ENCODE assay signal across 9 mouse cellular contexts in genomic region chr4:141246089-141246997, GRCm38 (mm10). TPM values are rescaled to one million over a fixed set of nuclear protein-coding genes. Genes with fewer than 3 reads are reported as not detected.
DNase-seq lines count a peak whose midpoint lies in the region; ATAC-seq lines count a peak whose summit lies in the region.
"Had no signal": no experiment of that assay in that cellular context is flagged by ENCODE, and none has a peak within 500 bp of the region (broad histone marks: within the 10 kb centered on the region; RNA-seq: fewer than 3 reads in every experiment).

No protein-coding gene starts in this region.

- no peak for DNase-seq in kidney, adult 11 months
- DNase-seq in adrenal gland, postnatal 36 days = peak; percentile 60 to 76
- no peak for DNase-seq in T-cell, adult 2 months (ENCODE audit: low spot score)
- no peak for DNase-seq in right cerebral cortex, postnatal 25 days
- no peak for DNase-seq in frontal cortex, postnatal 10 days (ENCODE audit: low spot score in 2 of 2)

- no peaks in the 10 kb centered on the region for H3K9me3 ChIP-seq in kidney, embryonic 16.5 days (ENCODE audit: low read length)
- H3K9me3 ChIP-seq in heart, embryonic 15.5 days (replicated peaks) = no peaks in the 10 kb centered on the region
- no peaks in the 10 kb centered on the region for H3K9me3 ChIP-seq in midbrain, embryonic 13.5 days

- peaks cover 60% of the 10 kb centered on the region for H3K27me3 ChIP-seq in kidney, embryonic 16.5 days (ENCODE audit: insufficient read depth, low read length)
- peaks cover 86% of the 10 kb centered on the region for H3K27me3 ChIP-seq in heart, embryonic 15.5 days
- peaks cover 95% of the 10 kb centered on the region for H3K27me3 ChIP-seq in midbrain, embryonic 13.5 days

- WGBS in kidney, embryonic 16.5 days = 25% methylated on average over 24 of the region's 24 CpGs
- 23% methylated on average over 24 of the region's 24 CpGs for WGBS in heart, embryonic 15.5 days
- 23% methylated on average over 24 of the region's 24 CpGs for WGBS in midbrain, embryonic 13.5 days

- H3K9ac ChIP-seq in kidney, embryonic 16.5 days (replicated peaks; ENCODE audit: low read length) = peak overlapping the region; percentile 49; the same call in 1 of the 2 replicates
- no peak overlapping the region for H3K9ac ChIP-seq in heart, embryonic 15.5 days
- 0 out of 2 replicates have a peak overlapping the region, but pooled peaks have one; percentile 47 for H3K9ac ChIP-seq in midbrain, embryonic 13.5 days (replicated peaks)

- H3K27ac ChIP-seq in kidney, embryonic 16.5 days (ENCODE audit: low read length) = no peak overlapping the region
- 0 out of 2 replicates have a peak overlapping the region, but pooled peaks have one; percentile 13 for H3K27ac ChIP-seq in heart, embryonic 15.5 days
- H3K27ac ChIP-seq in midbrain, embryonic 13.5 days = no peak overlapping the region

- peaks cover 59% of the 10 kb centered on the region for H3K4me1 ChIP-seq in kidney, embryonic 16.5 days (ENCODE audit: insufficient read depth, low read length)
- peaks cover 60% of the 10 kb centered on the region for H3K4me1 ChIP-seq in heart, embryonic 15.5 days (replicated peaks)
- H3K4me1 ChIP-seq in midbrain, embryonic 13.5 days (replicated peaks) = peaks cover 59% of the 10 kb centered on the region

- peak overlapping the region; percentile 66 for H3K4me2 ChIP-seq in kidney, embryonic 16.5 days (replicated peaks; ENCODE audit: low read depth, low read length)
- H3K4me2 ChIP-seq in heart, embryonic 15.5 days = peak overlapping the region; percentile 89
- peak overlapping the region; percentile 57 for H3K4me2 ChIP-seq in midbrain, embryonic 13.5 days (replicated peaks)

- no peaks in the 10 kb centered on the region for H3K36me3 ChIP-seq in kidney, embryonic 16.5 days (ENCODE audit: insufficient read depth, low read length)
- H3K36me3 ChIP-seq in heart, embryonic 15.5 days = no peaks in the 10 kb centered on the region
- no peaks in the 10 kb centered on the region for H3K36me3 ChIP-seq in midbrain, embryonic 13.5 days

- ATAC-seq in kidney, embryonic 16.5 days (ENCODE audit: low FRiP score, low TSS enrichment) = no peak
- no peak for ATAC-seq in heart, embryonic 15.5 days (replicated peaks; ENCODE audit: insufficient number of reproducible peaks, insufficient read depth, low FRiP score, low read depth)
- ATAC-seq in midbrain, embryonic 13.5 days = no peak

- H3K4me3 ChIP-seq in kidney, embryonic 16.5 days (ENCODE audit: low read length) = peak overlapping the region; percentile 50
- H3K4me3 ChIP-seq in heart, embryonic 15.5 days = peak overlapping the region; percentile 55
- H3K4me3 ChIP-seq in midbrain, embryonic 13.5 days (replicated peaks) = peak overlapping the region; percentile 43; the same call in 1 of the 2 replicates

RNA-seq across cellular contexts. Expression of gene Arhgef19, which starts 7.0 kb away (rescaled TPM):
- 9.6 and 11.2 TPM in 2 replicates for polyA plus RNA-seq in kidney, embryonic 16.5 days (2015; fragmentation: Nextera tagmentation; extraction: Ambion mirVana)
- 10 to 100 TPM; 31.2 to 75.4 TPM for total RNA-seq in adrenal gland, postnatal 36 days (2021)
- 3.2 and 5.7 TPM in 2 replicates for polyA plus RNA-seq in heart, embryonic 15.5 days (2015; fragmentation: Nextera tagmentation; extraction: Ambion mirVana)
- polyA plus RNA-seq in midbrain, embryonic 13.5 days (2015; fragmentation: Nextera tagmentation; extraction: Ambion mirVana) = 0.93 and 0.98 TPM in 2 replicates
- total RNA-seq: neutrophil, adult 5-6 weeks had no signal

RNA-seq across cellular contexts. Expression of gene Rsg1, which starts 32.6 kb away (rescaled TPM):
- polyA plus RNA-seq in kidney, embryonic 16.5 days (2015; fragmentation: Nextera tagmentation; extraction: Ambion mirVana) = 8.1 and 9.2 TPM in 2 replicates
- total RNA-seq in adrenal gland, postnatal 36 days (2021) = 1 to 10 TPM in 1 of 2 experiments, under 1 TPM in 1; 0.96 to 1.2 TPM
- polyA plus RNA-seq in heart, embryonic 15.5 days (2015; fragmentation: Nextera tagmentation; extraction: Ambion mirVana) = 1.9 and 3.2 TPM in 2 replicates
- 6.4 and 8.9 TPM in 2 replicates for polyA plus RNA-seq in midbrain, embryonic 13.5 days (2015; fragmentation: Nextera tagmentation; extraction: Ambion mirVana)

RNA-seq across cellular contexts. Expression of gene Epha2, which starts 54.7 kb away (rescaled TPM):
- 8.3 and 8.6 TPM in 2 replicates for polyA plus RNA-seq in kidney, embryonic 16.5 days (2015; fragmentation: Nextera tagmentation; extraction: Ambion mirVana)
- total RNA-seq in adrenal gland, postnatal 36 days (2021) = 10 to 100 TPM; 14.4 to 23.6 TPM
- 2.7 and 4.2 TPM in 2 replicates for polyA plus RNA-seq in heart, embryonic 15.5 days (2015; fragmentation: Nextera tagmentation; extraction: Ambion mirVana)
- 3.5 and 4.7 TPM in 2 replicates for polyA plus RNA-seq in midbrain, embryonic 13.5 days (2015; fragmentation: Nextera tagmentation; extraction: Ambion mirVana)

Comparison
In these comparisons a context has a peak if more than half of its experiments do, and no peak if none do; other contexts are left out.
1. DNase-seq: peak in adrenal gland, postnatal 36 days (2 of 2); none in kidney, adult 11 months (single experiment), T-cell, adult 2 months (single experiment), right cerebral cortex, postnatal 25 days (single experiment) and frontal cortex, postnatal 10 days (0 of 2).
2. Peak in every context shown above with its lines, with median percentiles within 50 percentile points of each other: H3K4me2 ChIP-seq and H3K4me3 ChIP-seq.